Mouse (Mus musculus) lung, postnatal 0 days (tissue): ENCODE measurements around the gene Fam120a. TPM values are rescaled to one million over a fixed set of nuclear protein-coding genes. Genes with fewer than 3 reads are reported as not detected.

ENCODE experiments used
- ATAC-seq: fragments of 200-750 bp; cut with Nextera tagmentation; 2 replicates; pipeline ENCODE4 v1.8.0; 2017; ENCODE audit warnings: moderate library complexity
- DNase-seq: peaks from one replicate; pipeline ENCODE4 v3.0.0-alpha.2; 2016; ENCODE audit warnings: low spot score
- H3K27ac ChIP-seq: fragments of 300-500 bp; sonication (generic); 2 replicates; pipeline ENCODE4 v1.5.1; 2014; ENCODE audit warnings: antibody characterized with exemption, mild to moderate bottlenecking, low read length, mixed read lengths
- H3K27me3 ChIP-seq: fragments of 300-500 bp; sonication (generic); replicated peaks from 2 replicates; pipeline ENCODE4 v1.6.1; 2014; ENCODE audit warnings: low read length, mixed read lengths; ENCODE audit not compliant: insufficient read depth
- H3K36me3 ChIP-seq: fragments of 300-500 bp; sonication (generic); 2 replicates; pipeline ENCODE4 v1.6.1; 2014; ENCODE audit warnings: low read length, mixed read lengths; ENCODE audit not compliant: insufficient read depth
- H3K4me1 ChIP-seq: fragments of 300-500 bp; sonication (generic); 2 replicates; pipeline ENCODE4 v1.6.1; 2014; ENCODE audit warnings: antibody characterized with exemption, low read depth, low read length, mixed read lengths; ENCODE audit not compliant: insufficient read depth
- H3K4me2 ChIP-seq: fragments of 300-500 bp; sonication (generic); replicated peaks from 2 replicates; pipeline ENCODE4 v1.6.1; 2014; ENCODE audit warnings: low read depth, mild to moderate bottlenecking, low read length, moderate library complexity, mixed read lengths
- H3K4me3 ChIP-seq: fragments of 300-500 bp; sonication (generic); 2 replicates; pipeline ENCODE4 v1.5.1; 2014; ENCODE audit warnings: low read depth, low read length
- H3K9ac ChIP-seq: fragments of 300-500 bp; sonication (generic); replicated peaks from 2 replicates; pipeline ENCODE4 v1.6.1; 2014; ENCODE audit warnings: low read depth, mild to moderate bottlenecking
- H3K9me3 ChIP-seq: fragments of 300-500 bp; sonication (generic); 2 replicates; pipeline ENCODE4 v1.6.1; 2016; ENCODE audit warnings: low read length, mixed read lengths
- CTCF ChIP-seq: IDR thresholded peaks from 2 replicates; pipeline ENCODE4 v1.5.1; 2016; ENCODE audit warnings: antibody characterized with exemption, mild to moderate bottlenecking
- EP300 ChIP-seq: IDR thresholded peaks from 2 replicates; pipeline ENCODE4 v1.6.1; 2016; ENCODE audit warnings: antibody characterized with exemption, mild to moderate bottlenecking, control low read depth
- WGBS: fragments of 180-500 bp; shearing (Covaris S2); extraction: QIAGEN DNeasy Blood & Tissue Kit; methylation state at CpG from one replicate; pipeline ENCODE4 v1.1.7; 2014; 5-methylcytosine and 5-hydroxymethylcytosine counted together
- polyA plus RNA-seq: library from polyadenylated mRNA; unstranded; fragments of >200 nt; fragmentation: Nextera tagmentation; extraction: Ambion mirVana; gene quantifications from 2 replicates; pipeline ENCODE4 v1.2.1, GENCODE M21; 2015

The Fam120a gene
- polyA plus RNA-seq, 1 experiment from 2014 or later = 19.4 TPM

- no peak for TF ChIP-seq CTCF
- TF ChIP-seq EP300 = no peak
- Histone ChIP-seq H3K27me3 (no peaks in the 10 kb centered on the region), H3K27ac (peak overlapping the region; percentile 97), H3K36me3 (no peaks in the 10 kb centered on the region), H3K9me3 (no peaks in the 10 kb centered on the region), H3K4me2 (peak overlapping the region; percentile 88), H3K4me3 (peak overlapping the region; percentile 88; the same call in 1 of the 2 replicates), H3K4me1 (peaks cover 23% of the 10 kb centered on the region; the same call in 1 of the 2 replicates), H3K9ac (peak overlapping the region; percentile 99; the same call in 1 of the 2 replicates)
- ATAC-seq = no peak
- DNase-seq = no peak
- WGBS = 14% methylated on average over 5 of the region's 5 CpGs
These were observed 98.7 kb downstream of the Fam120a start for GRCm38 (mm10) chr13:48869088-48869487.

GRCm38 (mm10) chr13:48864673-48865356, 103.0 kb downstream of the Fam120a start:
- H3K27ac ChIP-seq = no peak overlapping the region
- H3K27me3 ChIP-seq = no peaks in the 10 kb centered on the region
- TF ChIP-seq CTCF (no peak), EP300 (no peak)
- H3K4me2 ChIP-seq = no peak overlapping the region
- no peaks in the 10 kb centered on the region for H3K36me3 ChIP-seq
- H3K9me3 ChIP-seq = no peaks in the 10 kb centered on the region
- no peak for DNase-seq
- no peak for ATAC-seq
- 59% methylated on average over 12 of the region's 12 CpGs for WGBS
- H3K9ac ChIP-seq = no peak overlapping the region
- H3K4me1 ChIP-seq = peaks cover 16% of the 10 kb centered on the region; the same call in 1 of the 2 replicates
- no peak overlapping the region for H3K4me3 ChIP-seq

GRCm38 (mm10) chr13:48863556-48863955, 104.3 kb downstream of the Fam120a start:
- Histone ChIP-seq H3K9me3 (no peaks in the 10 kb centered on the region), H3K4me3 (no peak overlapping the region), H3K9ac (no peak overlapping the region), H3K4me1 (peaks cover 9% of the 10 kb centered on the region; the same call in 1 of the 2 replicates), H3K27ac (peak overlapping the region; percentile 43; the same call in 1 of the 2 replicates), H3K27me3 (no peaks in the 10 kb centered on the region), H3K4me2 (no peak overlapping the region), H3K36me3 (no peaks in the 10 kb centered on the region)
- 66% methylated on average over 9 of the region's 9 CpGs for WGBS
- no peak for DNase-seq
- no peak for ATAC-seq
- TF ChIP-seq EP300 (no peak), CTCF (no peak)

- Histone ChIP-seq H3K9ac (no peak overlapping the region), H3K36me3 (no peaks in the 10 kb centered on the region), H3K4me3 (no peak overlapping the region), H3K9me3 (no peaks in the 10 kb centered on the region), H3K27me3 (no peaks in the 10 kb centered on the region), H3K4me2 (no peak overlapping the region), H3K4me1 (peaks cover 6% of the 10 kb centered on the region; the same call in 1 of the 2 replicates), H3K27ac (no peak overlapping the region)
- TF ChIP-seq CTCF (no peak), EP300 (no peak)
- ATAC-seq = no peak
- DNase-seq = peak; percentile 39
- 79% methylated on average over 1 of the region's 1 CpGs for WGBS
These were observed 105.9 kb downstream of the Fam120a start for GRCm38 (mm10) chr13:48861913-48862312.

- H3K4me3 ChIP-seq = no peak overlapping the region
- no peak overlapping the region for H3K9ac ChIP-seq
- 64% methylated on average over 4 of the region's 4 CpGs for WGBS
- no peak for DNase-seq
- no peak for ATAC-seq
- TF ChIP-seq EP300 (no peak), CTCF (no peak)
- 0 out of 2 replicates have a peak overlapping the region, but pooled peaks have one; percentile 48 for H3K27ac ChIP-seq
- H3K4me2 ChIP-seq = no peak overlapping the region
- H3K27me3 ChIP-seq = no peaks in the 10 kb centered on the region
- peaks cover 6% of the 10 kb centered on the region; the same call in 1 of the 2 replicates for H3K4me1 ChIP-seq
- no peaks in the 10 kb centered on the region for H3K36me3 ChIP-seq
- H3K9me3 ChIP-seq = no peaks in the 10 kb centered on the region
These were observed 109.0 kb downstream of the Fam120a start for GRCm38 (mm10) chr13:48858779-48859178.

GRCm38 (mm10) chr13:48858054-48858453, 109.8 kb downstream of the Fam120a start:
- no peak overlapping the region for H3K4me2 ChIP-seq

More at GRCm38 (mm10) chr13:48858054-48858453, 109.8 kb downstream of the Fam120a start:
- H3K27ac ChIP-seq = peak overlapping the region; percentile 48
- H3K9ac ChIP-seq = no peak overlapping the region
- peak; percentile 54 for ATAC-seq
- 0 out of 2 replicates have a peak, but pooled peaks cover 2% of the 10 kb centered on the region for H3K4me1 ChIP-seq
- no peak for TF ChIP-seq EP300
- no peak for TF ChIP-seq CTCF
- peak; percentile 44 for DNase-seq
- WGBS = 33% methylated on average over 6 of the region's 6 CpGs
- no peaks in the 10 kb centered on the region for H3K36me3 ChIP-seq
- H3K4me3 ChIP-seq = no peak overlapping the region
- H3K9me3 ChIP-seq = no peaks in the 10 kb centered on the region
- no peaks in the 10 kb centered on the region for H3K27me3 ChIP-seq
